Mouse (Mus musculus): ENCODE results near the gene Trpc1. TPM values are rescaled to one million over a fixed set of nuclear protein-coding genes. Genes with fewer than 3 reads are reported as not detected.
A peak's percentile ranks its signal among the peaks of the same experiment; 100 is the strongest.

The Trpc1 gene
- polyA plus RNA-seq, 1 experiment from 2014 or later = 5.1 TPM

DNA sequence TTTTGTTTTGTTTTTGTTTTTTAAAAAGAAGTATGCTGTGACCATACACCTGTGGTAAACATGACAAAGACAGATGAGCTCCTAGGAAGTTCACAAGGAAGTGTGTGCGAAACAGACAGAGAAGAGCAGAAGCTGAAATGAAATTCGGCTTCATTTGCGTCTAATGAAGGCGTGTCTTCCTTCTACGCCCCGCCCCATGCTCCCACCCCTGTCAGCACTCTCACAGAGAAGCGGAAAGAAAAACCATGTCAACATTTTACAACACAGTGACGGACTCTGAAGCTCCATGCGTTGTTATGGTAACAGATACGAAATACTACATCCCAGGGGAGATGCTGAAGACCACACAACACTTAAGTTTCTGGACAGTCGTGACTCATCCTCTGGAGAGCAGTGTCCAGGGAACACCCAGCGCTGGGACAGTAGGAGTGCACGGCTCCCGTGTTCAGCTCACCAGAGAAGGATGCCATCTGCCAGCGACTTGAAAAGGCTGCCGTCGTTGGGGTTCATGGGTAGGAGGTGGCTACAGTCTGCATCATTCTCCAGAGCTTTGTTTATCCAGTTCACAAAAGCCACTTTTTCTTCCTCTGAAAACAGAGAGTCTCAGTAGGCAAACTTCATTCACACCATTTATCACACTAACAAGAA lies 33.6 kb upstream of the Trpc1 start:
- no peaks in the 10 kb centered on the region for H3K9me3 ChIP-seq (replicated peaks; ENCODE audit: low read length)
- no peak overlapping the region for H3K9ac ChIP-seq (ENCODE audit: low read depth, low read length)
- DNase-seq (ENCODE audit: low spot score) (no peak), ATAC-seq (replicated peaks; ENCODE audit: low FRiP score, low read depth) (no peak)
- no peaks in the 10 kb centered on the region for H3K27me3 ChIP-seq (ENCODE audit: insufficient read depth, low read length)
- no peak for TF ChIP-seq CTCF (IDR thresholded peaks at IDR 0.05; ENCODE audit: low read depth)
- no peaks in the 10 kb centered on the region for H3K4me1 ChIP-seq (replicated peaks; ENCODE audit: insufficient read depth, low read length)
- H3K36me3 ChIP-seq (ENCODE audit: insufficient read depth, low read length) = no peaks in the 10 kb centered on the region
- no peak overlapping the region for H3K27ac ChIP-seq
- H3K4me3 ChIP-seq (replicated peaks; ENCODE audit: low read depth, low read length) = no peak overlapping the region
- WGBS = 68% methylated on average over 17 of the region's 17 CpGs
- no peak overlapping the region for H3K4me2 ChIP-seq (ENCODE audit: low read length)

DNA sequence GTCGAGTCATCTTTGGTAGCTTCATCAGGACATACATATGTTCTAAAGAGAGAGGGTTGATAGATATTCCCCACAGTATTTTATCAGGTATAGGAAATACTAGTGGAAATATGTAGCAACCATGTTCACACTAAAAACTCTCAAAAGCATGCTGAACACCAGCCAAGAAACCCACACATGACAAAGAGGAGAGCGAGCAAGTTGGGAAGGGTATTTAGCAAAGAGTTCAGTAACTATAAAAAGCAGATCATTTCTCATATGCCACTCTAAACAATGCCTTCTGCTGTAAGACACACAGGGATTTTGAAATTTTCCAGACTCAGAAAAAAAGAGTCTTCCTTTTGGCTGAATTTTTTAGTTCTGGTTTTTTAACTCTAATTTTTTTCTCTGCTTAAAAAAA lies 21.5 kb upstream of the Trpc1 start:
- H3K27ac ChIP-seq = no peak overlapping the region
- H3K4me3 ChIP-seq (replicated peaks; ENCODE audit: low read depth, low read length) = no peak overlapping the region
- no peak for TF ChIP-seq CTCF (IDR thresholded peaks at IDR 0.05; ENCODE audit: low read depth)
- H3K4me2 ChIP-seq (ENCODE audit: low read length) = no peak overlapping the region
- WGBS = 85% methylated on average over 2 of the region's 2 CpGs
- H3K9ac ChIP-seq (ENCODE audit: low read depth, low read length) = no peak overlapping the region
- H3K4me1 ChIP-seq (replicated peaks; ENCODE audit: insufficient read depth, low read length) = no peaks in the 10 kb centered on the region
- no peak for ATAC-seq (replicated peaks; ENCODE audit: low FRiP score, low read depth)
- no peaks in the 10 kb centered on the region for H3K27me3 ChIP-seq (ENCODE audit: insufficient read depth, low read length)
- DNase-seq (ENCODE audit: low spot score) = no peak
- H3K9me3 ChIP-seq (replicated peaks; ENCODE audit: low read length) = no peaks in the 10 kb centered on the region
- H3K36me3 ChIP-seq (ENCODE audit: insufficient read depth, low read length) = no peaks in the 10 kb centered on the region

DNA sequence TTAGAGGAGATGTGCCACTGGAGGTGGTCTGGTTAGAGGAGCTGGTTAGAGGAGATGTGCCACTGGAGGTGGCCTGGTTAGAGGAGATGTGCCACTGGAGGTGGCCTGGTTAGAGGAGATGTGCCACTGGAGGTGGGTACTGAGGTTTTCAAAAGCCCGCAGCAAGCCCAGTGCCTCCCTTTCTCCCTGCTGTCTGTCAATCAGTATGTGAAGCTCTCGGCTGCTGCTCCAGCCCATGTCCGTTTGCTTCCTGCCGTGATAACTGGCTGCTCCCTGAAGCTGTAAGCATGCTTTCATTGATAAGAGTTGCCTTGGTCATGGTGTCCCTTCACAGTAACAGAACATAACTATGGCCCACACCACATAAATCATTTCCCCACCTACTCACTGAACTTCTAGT lies 13.0 kb upstream of the Trpc1 start:
- 80% methylated on average over 4 of the region's 4 CpGs for WGBS
- Histone ChIP-seq H3K27me3 (ENCODE audit: insufficient read depth, low read length) (no peaks in the 10 kb centered on the region), H3K9ac (ENCODE audit: low read depth, low read length) (no peak overlapping the region), H3K27ac (no peak overlapping the region), H3K4me3 (replicated peaks; ENCODE audit: low read depth, low read length) (no peak overlapping the region), H3K4me2 (ENCODE audit: low read length) (no peak overlapping the region), H3K36me3 (ENCODE audit: insufficient read depth, low read length) (no peaks in the 10 kb centered on the region), H3K9me3 (replicated peaks; ENCODE audit: low read length) (no peaks in the 10 kb centered on the region), H3K4me1 (replicated peaks; ENCODE audit: insufficient read depth, low read length) (no peaks in the 10 kb centered on the region)
- ATAC-seq (replicated peaks; ENCODE audit: low FRiP score, low read depth) (no peak), DNase-seq (ENCODE audit: low spot score) (no peak)
- no peak for TF ChIP-seq CTCF (IDR thresholded peaks at IDR 0.05; ENCODE audit: low read depth)

DNA sequence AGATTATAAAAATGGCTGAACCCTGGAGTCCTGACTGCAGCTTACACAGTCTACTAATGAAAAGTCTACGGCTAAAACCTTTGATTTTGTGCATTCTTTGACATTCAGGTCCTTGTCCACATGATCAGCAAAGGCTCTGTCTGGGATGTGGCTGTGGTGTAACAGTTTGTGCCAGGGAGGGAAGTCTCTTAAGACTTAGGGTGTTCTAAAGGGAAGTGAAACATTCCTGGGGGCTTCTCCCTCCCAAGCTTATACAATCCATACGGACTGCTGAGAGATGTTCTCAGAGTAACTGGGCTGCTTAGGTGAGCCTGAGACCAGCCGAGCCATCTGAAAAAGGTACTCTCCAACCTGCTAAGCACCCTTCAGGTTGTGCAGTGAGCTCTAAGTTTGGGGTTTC lies 12.1 kb upstream of the Trpc1 start:
- no peak overlapping the region for H3K4me2 ChIP-seq (ENCODE audit: low read length)
- TF ChIP-seq CTCF (IDR thresholded peaks at IDR 0.05; ENCODE audit: low read depth) = no peak
- H3K4me3 ChIP-seq (replicated peaks; ENCODE audit: low read depth, low read length) = no peak overlapping the region
- 87% methylated on average over 3 of the region's 3 CpGs for WGBS
- no peaks in the 10 kb centered on the region for H3K27me3 ChIP-seq (ENCODE audit: insufficient read depth, low read length)
- H3K27ac ChIP-seq = no peak overlapping the region
- DNase-seq (ENCODE audit: low spot score) (no peak), ATAC-seq (replicated peaks; ENCODE audit: low FRiP score, low read depth) (no peak)
- no peaks in the 10 kb centered on the region for H3K9me3 ChIP-seq (replicated peaks; ENCODE audit: low read length)
- H3K4me1 ChIP-seq (replicated peaks; ENCODE audit: insufficient read depth, low read length) = no peaks in the 10 kb centered on the region
- no peaks in the 10 kb centered on the region for H3K36me3 ChIP-seq (ENCODE audit: insufficient read depth, low read length)
- no peak overlapping the region for H3K9ac ChIP-seq (ENCODE audit: low read depth, low read length)

DNA sequence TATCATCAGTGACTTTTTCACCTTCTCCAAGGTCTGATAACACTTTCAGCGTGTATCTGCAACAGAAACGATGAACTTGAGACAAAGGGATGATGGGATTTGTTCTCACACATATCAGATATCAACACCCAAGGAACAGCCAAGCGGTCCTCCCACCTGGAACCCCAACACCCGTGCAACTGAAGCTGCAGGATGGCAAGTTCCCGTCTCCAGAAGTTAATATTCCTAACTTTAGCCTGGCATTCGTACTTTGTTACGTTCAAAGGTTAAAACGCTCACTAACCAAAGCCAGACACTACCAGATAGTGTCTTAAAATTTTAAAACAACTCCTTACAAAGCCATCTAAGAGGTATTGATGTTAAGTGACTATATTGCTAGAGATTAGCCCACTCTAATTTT lies 11.2 kb upstream of the Trpc1 start:
- no peaks in the 10 kb centered on the region for H3K27me3 ChIP-seq (ENCODE audit: insufficient read depth, low read length)
- no peak for TF ChIP-seq CTCF (IDR thresholded peaks at IDR 0.05; ENCODE audit: low read depth)
- no peak overlapping the region for H3K4me3 ChIP-seq (replicated peaks; ENCODE audit: low read depth, low read length)
- no peak overlapping the region for H3K27ac ChIP-seq
- no peak overlapping the region for H3K9ac ChIP-seq (ENCODE audit: low read depth, low read length)
- no peak for ATAC-seq (replicated peaks; ENCODE audit: low FRiP score, low read depth)
- no peaks in the 10 kb centered on the region for H3K36me3 ChIP-seq (ENCODE audit: insufficient read depth, low read length)
- H3K4me1 ChIP-seq (replicated peaks; ENCODE audit: insufficient read depth, low read length) = no peaks in the 10 kb centered on the region
- no peaks in the 10 kb centered on the region for H3K9me3 ChIP-seq (replicated peaks; ENCODE audit: low read length)
- DNase-seq (ENCODE audit: low spot score) = no peak
- WGBS = 76% methylated on average over 8 of the region's 8 CpGs
- H3K4me2 ChIP-seq (ENCODE audit: low read length) = no peak overlapping the region

DNA sequence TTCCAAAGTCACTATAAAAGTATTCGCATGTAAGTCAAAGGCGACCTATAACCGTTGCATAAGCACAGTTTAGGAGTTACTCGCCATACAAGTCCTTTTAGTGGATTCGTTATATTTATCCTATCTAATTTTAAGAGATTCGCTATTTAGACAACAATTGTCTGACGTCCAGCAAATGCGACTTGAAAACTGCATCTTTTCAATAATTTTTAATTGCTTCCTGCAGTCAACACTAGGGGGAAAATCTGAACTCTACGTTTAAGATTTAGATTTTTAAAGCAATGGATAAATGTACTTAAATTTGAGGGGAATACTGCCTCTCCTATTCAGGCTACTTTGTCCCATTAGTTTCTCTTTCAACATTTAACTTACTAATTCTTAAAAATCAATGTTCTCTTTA lies 571 bp upstream of the Trpc1 start:
- no peaks in the 10 kb centered on the region for H3K36me3 ChIP-seq (ENCODE audit: insufficient read depth, low read length)
- peak overlapping the region; percentile 82; the same call in 1 of the 2 replicates for H3K4me3 ChIP-seq (replicated peaks; ENCODE audit: low read depth, low read length)
- no peaks in the 10 kb centered on the region for H3K4me1 ChIP-seq (replicated peaks; ENCODE audit: insufficient read depth, low read length)
- H3K9me3 ChIP-seq (replicated peaks; ENCODE audit: low read length) = no peaks in the 10 kb centered on the region
- no peak for ATAC-seq (replicated peaks; ENCODE audit: low FRiP score, low read depth)
- peak; percentile 43; the same call in 1 of the 2 replicates for TF ChIP-seq CTCF (IDR thresholded peaks at IDR 0.05; ENCODE audit: low read depth)
- no peak overlapping the region for H3K27ac ChIP-seq
- no peak overlapping the region for H3K9ac ChIP-seq (ENCODE audit: low read depth, low read length)
- DNase-seq (ENCODE audit: low spot score) = peak; percentile 43
- 38% methylated on average over 9 of the region's 9 CpGs for WGBS
- no peaks in the 10 kb centered on the region for H3K27me3 ChIP-seq (ENCODE audit: insufficient read depth, low read length)
- H3K4me2 ChIP-seq (ENCODE audit: low read length) = peak overlapping the region; percentile 96

DNA sequence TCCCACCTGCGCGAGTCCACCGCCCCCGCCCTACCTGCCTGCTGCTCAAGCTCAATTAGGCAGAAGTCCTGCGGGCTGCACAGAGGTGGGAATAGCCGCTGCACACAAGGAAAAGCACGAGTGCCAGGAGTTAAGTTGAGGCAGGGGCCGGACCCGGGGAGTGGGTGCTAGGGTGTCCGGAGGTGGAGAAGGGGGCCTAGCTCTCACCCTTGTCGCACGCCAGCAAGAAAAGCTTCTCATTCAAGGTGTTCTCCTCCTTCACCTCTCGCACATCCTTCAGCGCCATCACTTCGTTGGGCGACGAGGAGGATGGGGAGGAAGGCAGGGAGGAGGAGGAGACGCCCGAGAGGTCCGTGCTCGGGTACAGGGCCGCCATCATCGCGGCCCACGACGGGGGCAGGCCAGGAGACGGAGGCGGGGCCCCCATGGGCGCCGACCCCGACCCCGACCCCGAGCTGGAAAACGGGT lies 680 bp downstream of the Trpc1 start:
- ATAC-seq (replicated peaks; ENCODE audit: low FRiP score, low read depth) (peak; percentile 58; the same call in 1 of the 2 replicates), DNase-seq (ENCODE audit: low spot score) (peak; percentile 6)
- H3K36me3 ChIP-seq (ENCODE audit: insufficient read depth, low read length) = no peaks in the 10 kb centered on the region
- peak overlapping the region; percentile 82 for H3K4me3 ChIP-seq (replicated peaks; ENCODE audit: low read depth, low read length)
- H3K9me3 ChIP-seq (replicated peaks; ENCODE audit: low read length) = no peaks in the 10 kb centered on the region
- peak overlapping the region; percentile 88 for H3K9ac ChIP-seq (ENCODE audit: low read depth, low read length)
- no peaks in the 10 kb centered on the region for H3K4me1 ChIP-seq (replicated peaks; ENCODE audit: insufficient read depth, low read length)
- 2% methylated on average over 26 of the region's 34 CpGs for WGBS
- peak overlapping the region; percentile 64 for H3K27ac ChIP-seq
- no peaks in the 10 kb centered on the region for H3K27me3 ChIP-seq (ENCODE audit: insufficient read depth, low read length)
- H3K4me2 ChIP-seq (ENCODE audit: low read length) = peak overlapping the region; percentile 96
- no peak for TF ChIP-seq CTCF (IDR thresholded peaks at IDR 0.05; ENCODE audit: low read depth)

All from kidney, postnatal 0 days (tissue).